Mouse (Mus musculus) cerebellum, postnatal 14 days (tissue): ENCODE results near the gene Kctd11.
A peak's percentile ranks its signal among the peaks of the same experiment; 100 is the strongest.

ENCODE experiments used
- DNase-seq, 2 experiments: peaks; one replicate each; pipeline ENCODE4 v3.0.0; 2021; ENCODE audit warnings: mixed read lengths in 2 of 2

Kctd11 gene

DNA sequence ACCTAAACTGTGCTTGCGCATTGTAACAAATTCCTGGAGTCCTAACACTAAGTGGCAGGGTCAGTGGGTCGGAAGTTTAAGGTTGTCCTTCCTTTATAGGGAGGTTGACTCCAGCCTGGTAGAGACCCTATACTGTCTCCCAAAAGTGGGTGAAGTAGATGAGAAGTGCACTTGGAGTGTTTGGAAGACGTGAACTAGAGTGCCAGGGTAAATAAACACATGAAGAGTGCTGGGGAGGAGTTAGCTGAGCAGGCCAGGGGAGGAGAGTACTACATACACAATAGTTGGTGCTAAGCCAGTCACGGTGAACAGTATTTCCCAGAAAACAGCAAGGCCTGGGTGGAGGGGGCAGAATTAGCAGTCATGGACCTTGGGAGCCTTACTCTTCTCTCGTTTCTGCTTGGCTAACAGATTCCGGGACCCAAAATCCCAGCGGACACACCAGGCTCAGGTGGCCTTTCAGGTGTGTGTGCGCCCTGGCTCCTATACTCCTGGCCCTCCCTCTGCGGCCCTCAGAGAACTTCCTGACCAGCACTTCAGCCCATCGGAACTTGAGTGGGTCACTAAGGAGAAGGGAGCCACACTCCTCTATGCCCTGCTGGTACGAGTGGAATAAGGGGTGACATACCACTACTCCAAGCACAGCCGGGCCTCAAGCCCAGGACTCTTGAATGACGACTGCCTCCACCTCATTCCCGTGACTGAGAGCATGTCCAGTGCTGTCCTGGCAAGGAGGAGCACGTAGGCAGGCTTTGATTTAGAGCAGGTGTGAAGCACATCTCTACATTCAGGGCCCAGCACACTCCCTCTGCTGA is 31.7 kb upstream of the Kctd11 start:
- no peak for DNase-seq

DNA sequence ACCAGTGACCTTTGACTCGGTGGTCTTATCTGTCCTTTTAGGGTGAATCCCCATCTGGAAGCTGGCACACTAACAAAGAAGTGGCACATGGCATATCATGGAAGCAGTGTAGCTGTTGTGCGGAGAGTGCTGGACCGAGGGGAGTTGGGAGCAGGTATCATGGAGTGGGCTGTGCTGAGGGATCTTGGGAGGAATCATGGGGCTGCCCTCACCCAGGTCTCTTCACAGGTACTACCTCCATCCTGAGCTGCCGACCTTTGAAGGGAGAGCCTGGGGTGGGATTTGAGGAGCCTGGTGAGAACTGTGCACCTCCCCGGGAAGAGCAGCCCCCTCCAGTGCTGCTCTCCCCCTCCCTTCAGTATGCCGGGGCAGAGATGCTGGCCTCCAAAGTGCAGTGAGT is 30.5 kb upstream of the Kctd11 start:
- DNase-seq = no peak

DNA sequence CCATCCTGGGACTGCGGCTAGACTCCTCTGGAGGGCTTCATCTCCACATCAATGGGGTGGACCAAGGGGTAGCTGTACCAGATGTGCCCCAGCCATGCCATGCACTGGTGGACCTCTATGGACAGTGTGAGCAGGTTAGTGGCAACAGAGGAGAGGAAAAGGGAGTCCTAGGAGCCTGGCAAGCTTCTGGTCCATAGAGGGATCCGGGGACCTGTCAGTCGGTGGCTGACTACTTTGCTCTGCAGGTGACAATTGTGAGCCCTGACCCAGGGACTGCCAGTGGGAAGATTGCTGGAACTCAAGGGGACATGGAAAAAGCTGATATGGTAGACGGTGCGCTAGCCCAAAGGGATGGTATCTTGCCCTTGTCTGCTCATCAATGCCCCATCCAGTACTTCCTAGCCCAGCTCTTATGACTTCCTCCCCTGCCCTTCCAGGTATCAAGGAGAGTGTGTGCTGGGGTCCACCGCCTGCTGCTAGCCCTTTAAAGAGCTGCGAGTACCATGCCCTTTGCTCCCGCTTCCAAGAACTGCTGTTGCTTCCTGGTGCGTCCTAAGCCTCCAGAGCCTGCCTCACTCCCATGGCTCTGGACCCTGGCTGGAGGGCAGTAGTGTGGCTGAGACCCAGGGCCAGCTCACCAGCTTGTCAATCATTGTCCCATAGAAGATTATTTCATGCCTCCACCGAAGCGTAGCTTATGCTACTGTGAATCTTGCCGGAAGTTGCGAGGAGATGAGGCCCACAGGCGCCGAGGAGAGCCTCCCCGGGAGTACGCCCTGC is 29.8 kb upstream of the Kctd11 start:
- DNase-seq = no peak

- DNase-seq = no peak
Measured at GRCm38 (mm10) chr11:69910177-69910576, 29.0 kb upstream of the Kctd11 start.

DNA sequence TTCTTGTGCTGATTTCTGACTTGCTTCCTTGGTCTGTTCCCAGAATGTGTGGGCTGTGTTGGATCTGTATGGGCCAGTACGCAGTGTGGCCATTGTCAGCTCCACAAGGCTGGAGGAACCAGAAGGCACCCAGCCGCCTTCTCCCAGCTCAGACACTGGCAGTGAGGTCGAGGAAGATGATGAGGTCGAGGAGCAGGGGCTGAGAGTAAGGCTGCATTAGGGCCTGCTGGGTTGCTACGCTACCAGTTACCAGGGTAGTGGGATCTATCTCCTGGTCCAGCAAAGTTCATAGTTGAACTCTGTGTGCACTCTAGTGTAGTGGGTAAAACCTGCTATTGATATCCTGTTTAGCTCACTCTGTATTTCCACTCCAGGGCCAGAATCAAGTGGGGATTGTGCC is 28.0 kb upstream of the Kctd11 start:
- DNase-seq = no peak

DNA sequence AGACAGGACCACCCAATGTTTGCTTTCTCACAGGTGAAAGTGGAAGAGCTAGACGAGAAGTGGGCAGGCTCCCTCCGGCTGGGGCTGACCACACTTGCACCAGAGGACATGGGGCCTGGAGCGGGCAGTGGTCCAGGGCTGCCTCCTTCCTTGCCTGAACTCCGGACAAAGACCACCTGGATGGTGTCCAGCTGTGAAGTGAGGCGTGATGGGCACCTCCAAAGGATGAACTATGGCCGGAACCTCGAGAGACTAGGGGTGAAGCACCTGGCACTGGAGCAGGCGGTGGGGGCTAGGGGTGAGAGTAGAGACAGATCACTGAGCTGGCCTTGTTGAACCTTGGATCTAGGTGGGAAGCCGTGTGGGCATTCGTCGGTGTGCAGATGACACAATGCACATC is 27.4 kb upstream of the Kctd11 start:
- peak in 1 of 2 experiments; percentile 45 for DNase-seq

- DNase-seq = no peak
Measured at GRCm38 (mm10) chr11:69904311-69904710, 23.1 kb upstream of the Kctd11 start.

- DNase-seq = no peak
Measured at GRCm38 (mm10) chr11:69902972-69903371, 21.8 kb upstream of the Kctd11 start.

GRCm38 (mm10) chr11:69901993-69902392 is 20.8 kb upstream of the Kctd11 start:
- DNase-seq = peak; percentile 63 to 64

- DNase-seq = peak; percentile 93 to 94
Measured at GRCm38 (mm10) chr11:69901406-69901846, 20.2 kb upstream of the Kctd11 start.

DNA sequence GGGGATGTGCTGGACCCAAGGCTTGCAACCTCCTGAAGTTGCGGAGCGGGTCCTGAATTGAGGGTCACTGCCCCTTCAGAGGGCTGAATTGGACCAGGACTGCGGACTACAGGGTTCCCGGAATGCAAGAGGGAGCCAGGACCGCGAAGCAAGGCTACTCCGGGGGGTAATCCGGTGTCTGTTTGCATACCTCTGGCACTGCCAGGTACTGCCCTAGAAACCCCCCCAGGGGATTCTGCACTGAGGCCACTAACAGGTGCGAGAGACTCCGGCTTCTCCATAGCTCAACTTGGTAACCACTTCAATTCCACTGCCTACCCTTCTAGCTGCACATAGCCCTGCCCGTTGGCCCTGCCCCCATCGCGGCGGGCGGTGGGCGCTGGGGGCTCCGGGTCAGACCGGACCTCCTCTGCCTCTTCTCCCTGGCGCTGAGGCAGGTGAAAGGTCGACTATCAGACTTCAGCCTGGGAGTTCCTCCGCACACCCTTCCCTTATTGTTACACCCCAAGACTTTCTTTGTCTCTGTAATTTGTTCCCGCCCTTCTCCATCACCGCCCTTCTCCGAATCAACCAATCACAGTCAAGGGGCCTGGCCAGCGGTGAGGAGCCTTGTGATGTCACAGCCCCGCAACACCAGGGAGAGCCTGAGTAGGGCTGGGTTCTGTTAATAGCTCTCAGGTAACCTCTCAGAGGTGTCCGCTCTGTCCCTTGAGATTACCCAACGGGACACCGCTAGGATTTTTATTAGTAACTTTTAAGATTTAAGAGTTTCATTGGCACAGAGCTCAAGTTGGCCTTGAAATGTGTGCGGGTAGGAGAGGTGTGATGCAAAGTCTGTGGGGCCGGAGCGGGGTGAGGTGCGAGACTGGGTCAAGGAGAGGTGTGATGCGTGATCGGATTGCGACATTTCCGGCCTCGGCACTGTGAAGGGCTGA is 19.5 kb upstream of the Kctd11 start, which contains the start of the genes 2810408A11Rik and Neurl4:
Gene 2810408A11Rik (minus strand): TSS at position 517 of the 935 bp plus-strand sequence.
Gene Neurl4 (plus strand): TSS at position 602 of the 935 bp plus-strand sequence.
- peak; percentile 87 to 91 for DNase-seq

DNA sequence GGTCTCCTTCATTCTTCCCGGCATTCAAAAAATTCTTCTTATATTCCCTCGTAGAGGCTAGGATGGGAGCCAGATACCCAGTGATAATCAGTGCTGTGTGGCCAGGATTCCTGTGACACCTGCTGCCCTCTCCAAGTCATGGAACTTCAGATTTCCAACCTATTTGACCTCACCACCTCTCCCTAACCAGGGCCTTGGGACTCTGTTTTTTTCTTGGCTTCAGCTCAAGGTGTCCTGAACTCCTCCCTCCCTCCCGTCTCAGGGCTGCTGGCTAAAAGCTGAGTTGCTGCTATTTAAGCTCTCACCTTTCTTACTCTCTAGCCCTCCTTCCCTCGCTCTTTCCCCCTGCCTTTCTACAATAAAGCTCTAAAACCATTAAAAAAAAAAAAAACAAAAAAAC is 18.7 kb upstream of the Kctd11 start:
- DNase-seq = no peak

DNA sequence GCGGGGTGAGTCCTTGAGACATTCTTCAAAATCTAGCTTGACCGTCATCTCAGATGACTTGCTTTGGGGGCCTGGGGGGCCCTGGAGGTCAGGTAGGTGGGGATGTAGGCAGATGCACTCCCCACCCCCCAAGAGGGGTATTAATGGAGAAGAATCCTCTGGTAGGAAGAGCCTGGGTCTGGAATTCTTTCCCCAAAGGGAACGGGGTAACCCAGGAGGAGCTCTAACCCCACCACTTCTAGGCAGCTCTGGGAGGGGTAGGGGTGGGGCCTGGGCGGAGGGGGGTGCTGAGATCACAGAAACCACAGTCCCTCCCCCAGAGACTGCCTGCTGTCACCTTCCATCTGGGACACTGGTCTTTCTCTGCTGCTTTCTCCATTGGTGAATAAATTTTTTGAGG is 14.1 kb upstream of the Kctd11 start, which contains the start of gene Acap1:
Gene Acap1 (minus strand): TSS at position 249 of the 400 bp plus-strand sequence.
- DNase-seq = no peak

- no peak for DNase-seq
Measured at GRCm38 (mm10) chr11:69894671-69895070, 13.5 kb upstream of the Kctd11 start.

GRCm38 (mm10) chr11:69891482-69891881 is 10.3 kb upstream of the Kctd11 start:
- no peak for DNase-seq

GRCm38 (mm10) chr11:69886907-69887635 is 5.9 kb upstream of the Kctd11 start:
- no peak for DNase-seq

- DNase-seq = no peak
Measured at GRCm38 (mm10) chr11:69884663-69885062, 3.5 kb upstream of the Kctd11 start.

- no peak for DNase-seq
Measured at GRCm38 (mm10) chr11:69884240-69884639, 3.0 kb upstream of the Kctd11 start.

DNA sequence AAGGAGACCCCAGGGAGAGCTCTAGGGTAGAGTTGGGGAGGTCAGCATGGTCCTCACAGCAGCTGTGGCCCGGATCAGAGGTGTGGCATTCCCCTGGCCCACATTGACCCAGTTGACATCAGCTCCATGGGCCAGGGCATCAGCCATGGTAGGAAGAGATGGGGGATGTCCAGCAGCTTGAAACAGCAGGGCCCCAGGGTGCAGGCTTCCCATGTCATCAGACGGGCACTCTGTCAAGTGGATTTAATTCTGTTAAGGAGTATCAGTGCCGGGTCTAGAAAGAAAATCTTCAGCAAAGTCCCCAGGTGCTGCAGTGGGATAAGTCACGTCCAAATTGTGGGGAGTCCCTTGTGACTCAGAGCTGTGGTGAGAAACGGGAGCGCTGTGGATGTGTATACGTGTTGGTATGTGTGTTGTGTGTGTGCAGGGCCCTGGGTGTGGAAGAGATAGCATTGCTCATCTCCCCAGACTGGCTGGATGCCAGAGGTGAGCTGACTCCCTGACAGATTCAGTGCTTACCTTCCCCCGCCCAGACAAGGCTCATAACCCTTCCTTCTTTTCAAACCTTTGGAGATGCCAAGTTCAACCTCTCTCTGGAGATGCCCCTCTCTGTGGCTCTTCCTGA is 2.4 kb upstream of the Kctd11 start:
- DNase-seq = no peak

- DNase-seq = peak in 1 of 2 experiments; percentile 64
Measured at GRCm38 (mm10) chr11:69883066-69883465, 1.9 kb upstream of the Kctd11 start.
